Mouse (Mus musculus) spleen, adult 12 weeks (tissue): ENCODE measurements around the gene Mmrn2.
"Not testable (repeated sequence)": the region's sequence is repeated elsewhere in the genome, so short reads cannot be mapped to it uniquely, and the experiment has no call there.

ENCODE experiments used
- DNase-seq: peaks from one replicate; pipeline ENCODE4 v3.0.0; 2022; ENCODE audit warnings: low spot score

Gene Mmrn2

DNA sequence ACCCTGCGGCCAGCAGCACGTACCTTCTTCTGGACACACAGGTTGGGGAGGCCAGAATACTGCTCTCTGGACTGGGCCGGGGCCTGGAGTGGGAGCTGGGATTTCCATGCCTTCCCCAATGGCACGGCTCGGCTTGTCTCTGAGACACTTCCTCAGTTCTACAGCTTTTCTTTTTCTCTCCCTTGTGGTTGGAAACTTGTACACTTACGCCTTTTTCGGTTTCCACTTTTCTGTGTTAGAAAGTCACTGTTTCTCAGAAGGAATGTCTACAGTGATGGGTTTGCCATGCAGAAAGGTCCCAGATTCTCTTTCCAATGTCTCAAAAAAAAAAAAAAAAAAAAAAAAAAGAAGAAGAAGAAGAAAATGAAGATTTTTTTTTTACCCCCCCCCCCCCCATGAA is 28.2 kb downstream of the Mmrn2 start:
- DNase-seq = no peak

GRCm38 (mm10) chr14:34410716-34411115 is 35.5 kb downstream of the Mmrn2 start:
- no peak for DNase-seq

- no peak for DNase-seq
These were observed 37.1 kb downstream of the Mmrn2 start for GRCm38 (mm10) chr14:34412164-34412896.

DNA sequence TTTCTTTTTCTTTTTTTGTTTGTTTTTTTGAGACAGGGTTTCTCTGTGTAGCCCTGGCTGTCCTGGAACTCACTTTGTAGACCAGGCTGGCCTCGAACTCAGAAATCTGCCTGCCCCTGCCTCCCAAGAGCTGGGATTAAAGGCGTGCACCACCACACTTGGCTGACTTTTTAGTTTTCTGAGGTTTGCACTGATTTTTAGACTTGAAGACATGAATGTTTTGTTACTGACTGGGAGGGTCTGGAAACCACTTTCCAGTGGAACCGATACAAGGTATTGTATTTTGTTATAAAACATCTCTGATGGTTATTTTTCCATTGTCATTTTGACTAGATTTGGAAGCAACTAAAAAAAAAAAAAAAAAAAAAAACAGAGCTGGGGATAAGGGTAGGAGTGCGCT is 41.7 kb downstream of the Mmrn2 start:
- DNase-seq = not testable (repeated sequence)

GRCm38 (mm10) chr14:34417501-34417900 is 42.2 kb downstream of the Mmrn2 start:
- no peak for DNase-seq

- DNase-seq = no peak
These were observed 45.8 kb downstream of the Mmrn2 start for GRCm38 (mm10) chr14:34421078-34421477.

DNA sequence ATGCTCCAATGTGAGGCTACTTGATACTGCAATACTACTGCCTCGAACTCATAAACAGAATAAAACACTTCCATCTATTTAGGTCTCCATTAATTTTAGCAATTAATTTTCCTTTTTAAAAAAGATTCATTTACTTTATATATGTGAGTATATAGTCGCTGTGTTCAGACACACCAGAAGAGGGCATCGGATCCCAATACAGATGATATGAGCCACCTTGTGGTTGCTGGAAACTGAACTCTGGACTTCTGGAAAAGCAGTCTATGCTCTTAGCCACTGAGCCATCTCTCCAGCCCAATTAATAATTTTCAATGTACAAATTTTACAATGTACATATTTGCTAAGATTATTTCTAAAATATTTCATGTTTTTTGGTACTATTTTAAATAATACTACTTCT is 53.0 kb downstream of the Mmrn2 start:
- DNase-seq = no peak

GRCm38 (mm10) chr14:34429069-34429468 is 53.8 kb downstream of the Mmrn2 start:
- no peak for DNase-seq

- no peak for DNase-seq
These were observed 65.3 kb downstream of the Mmrn2 start for GRCm38 (mm10) chr14:34440526-34441066.

DNA sequence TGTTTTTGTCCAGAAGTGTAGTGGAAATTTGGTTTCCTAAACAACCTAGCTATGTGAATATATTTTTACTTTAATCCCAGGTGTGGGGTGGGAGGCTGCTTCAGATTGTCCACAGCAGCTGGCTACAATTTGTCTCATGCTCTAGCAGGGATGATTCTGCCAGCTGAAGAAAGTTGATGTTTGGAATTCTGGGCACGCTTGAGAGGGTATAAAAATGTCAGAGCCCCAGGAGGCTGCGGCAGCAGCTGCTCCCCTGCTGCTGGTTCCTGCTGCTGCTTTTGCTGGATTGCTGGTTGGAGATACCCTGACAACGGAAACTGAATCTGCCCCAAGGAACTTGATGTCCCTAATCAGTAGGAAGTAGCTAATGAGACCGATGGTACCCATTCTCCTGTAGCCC is 67.3 kb downstream of the Mmrn2 start:
- DNase-seq = no peak

- no peak for DNase-seq
These were observed 69.1 kb downstream of the Mmrn2 start for GRCm38 (mm10) chr14:34444368-34444767.

- no peak for DNase-seq
These were observed 69.7 kb downstream of the Mmrn2 start for GRCm38 (mm10) chr14:34444924-34445323.

DNA sequence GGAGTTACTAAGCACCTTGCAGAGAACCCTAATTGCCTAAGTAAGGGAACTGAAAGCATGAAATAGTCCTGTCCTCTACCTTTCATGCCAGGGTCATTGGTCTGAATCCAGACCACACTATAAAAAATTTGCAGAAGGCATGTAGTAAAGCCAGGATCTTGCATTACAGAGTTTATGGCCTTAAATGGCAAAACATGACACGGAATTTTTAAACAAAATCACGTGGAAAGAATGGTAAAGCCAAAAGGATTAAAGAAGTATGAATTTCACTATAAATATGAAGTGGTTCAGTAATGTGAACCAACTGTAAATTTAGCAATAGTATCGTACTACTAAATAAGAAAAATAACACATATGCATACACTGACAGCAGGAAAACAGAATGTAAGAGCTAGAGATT is 70.1 kb downstream of the Mmrn2 start:
- no peak for DNase-seq

GRCm38 (mm10) chr14:34446624-34447023 is 71.4 kb downstream of the Mmrn2 start:
- DNase-seq = no peak

GRCm38 (mm10) chr14:34447659-34448058 is 72.4 kb downstream of the Mmrn2 start:
- no peak for DNase-seq

DNA sequence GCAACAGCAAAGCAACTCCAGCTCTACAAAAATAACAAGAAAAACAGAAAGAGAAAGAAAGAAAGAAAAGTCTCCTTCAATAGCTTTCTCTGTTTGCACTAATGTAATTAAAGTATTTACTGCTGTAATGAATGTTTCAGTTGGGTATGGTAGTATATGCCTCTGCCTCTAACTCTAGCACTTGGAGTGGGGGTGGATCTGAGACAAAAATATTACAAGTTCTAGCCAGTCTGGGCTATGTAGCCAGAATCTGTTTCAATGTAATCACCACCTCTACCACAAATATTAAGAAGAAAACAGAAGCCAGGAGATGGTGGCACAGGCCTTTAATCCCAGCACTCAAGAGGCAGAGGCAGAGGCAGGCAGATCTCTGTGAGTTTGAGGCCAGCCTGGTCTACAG is 73.1 kb downstream of the Mmrn2 start:
- DNase-seq = no peak

- no peak for DNase-seq
These were observed 74.5 kb downstream of the Mmrn2 start for GRCm38 (mm10) chr14:34449807-34450206.

DNA sequence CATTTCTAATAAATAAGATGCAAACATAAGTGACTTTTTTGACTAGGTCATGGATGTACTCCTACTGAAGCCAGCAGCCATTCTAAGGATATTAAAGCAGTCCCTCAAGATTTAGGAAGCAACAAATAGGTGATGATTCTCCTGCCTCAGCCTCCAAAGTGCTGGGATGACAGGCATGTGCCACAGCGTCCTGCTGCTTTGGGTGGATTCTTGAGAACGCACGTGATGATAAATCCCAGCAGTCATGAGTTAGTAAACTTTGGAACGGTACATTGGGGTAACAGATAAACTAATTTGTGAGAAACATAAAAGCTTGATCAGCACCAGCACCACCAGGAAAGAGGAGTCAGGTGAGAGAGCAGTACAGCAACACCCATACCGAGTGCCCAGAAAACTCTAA is 75.2 kb downstream of the Mmrn2 start:
- DNase-seq = no peak

GRCm38 (mm10) chr14:34451872-34452271 is 76.6 kb downstream of the Mmrn2 start:
- DNase-seq = no peak

DNA sequence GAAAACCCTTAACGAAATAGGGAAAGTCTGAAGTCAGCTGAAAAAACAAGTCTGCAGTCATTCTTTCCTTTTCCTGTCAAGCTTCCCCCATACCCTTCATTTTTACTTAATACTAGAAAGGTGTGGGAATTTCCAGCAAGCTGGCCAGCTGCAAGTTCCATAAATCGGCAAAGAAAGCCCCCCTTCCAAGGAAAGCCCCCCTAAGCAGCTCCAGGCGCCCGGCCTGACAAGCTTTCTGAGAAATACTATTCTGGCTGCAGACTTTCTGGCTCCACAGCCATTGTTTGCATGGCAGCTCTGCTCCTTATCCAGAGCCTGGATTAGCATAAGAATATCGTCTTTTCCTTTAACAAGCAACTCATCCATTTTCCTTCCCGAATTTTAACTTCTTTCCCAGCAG is 78.4 kb downstream of the Mmrn2 start:
- DNase-seq = no peak
